Mouse (Mus musculus): Measurements from ENCODE around the gene Rab11b. TPM values are rescaled to one million over a fixed set of nuclear protein-coding genes. Genes with fewer than 3 reads are reported as not detected.

The Rab11b gene
- 367 and 417 TPM in 2 replicates for polyA plus RNA-seq (2012; rRNA removed; ENCODE audit: low replicate concordance)

GRCm38 (mm10) chr17:33760255-33761165 lies at the start of gene Rab11b:
Gene Rab11b (minus strand): TSS chr17:33760530.

GRCm38 (mm10) chr17:33781124-33781977 lies 21.0 kb upstream of the Rab11b start, which contains the start of gene Angptl4:
Gene Angptl4 (minus strand): TSS chr17:33781830.

GRCm38 (mm10) chr17:33718384-33718881 lies 41.9 kb downstream of the Rab11b start, which contains the start of gene March2:
Gene March2 (minus strand): TSS chr17:33718670.

Other genes with a start within 250 kb of the Rab11b start
- gene Adamts10, start 236.3 kb downstream of the Rab11b start, polyA plus RNA-seq (2012; rRNA removed; ENCODE audit: low replicate concordance), result 114 and 141 TPM in 2 replicates
- gene Myo1f, start 204.8 kb downstream of the Rab11b start, polyA plus RNA-seq (2012; rRNA removed; ENCODE audit: low replicate concordance), result 9.9 and 15.9 TPM in 2 replicates
- 60.5 and 86.8 TPM in 2 replicates for gene Zfp414, start 131.4 kb downstream of the Rab11b start, polyA plus RNA-seq (2012; rRNA removed; ENCODE audit: low replicate concordance)
- 0.62 and 1.7 TPM in 2 replicates for gene Pram1, start 122.5 kb downstream of the Rab11b start, polyA plus RNA-seq (2012; rRNA removed; ENCODE audit: low replicate concordance)
- 49.4 and 85.8 TPM in 2 replicates for gene Hnrnpm, start 73.7 kb downstream of the Rab11b start, polyA plus RNA-seq (2012; rRNA removed; ENCODE audit: low replicate concordance)
- 134 and 205 TPM in 2 replicates for gene March2, start 41.9 kb downstream of the Rab11b start, polyA plus RNA-seq (2012; rRNA removed; ENCODE audit: low replicate concordance)
- 131 and 603 TPM in 2 replicates for gene Angptl4, start 21.3 kb upstream of the Rab11b start, polyA plus RNA-seq (2012; rRNA removed; ENCODE audit: low replicate concordance)
- 124 and 438 TPM in 2 replicates for gene Kank3, start 50.0 kb upstream of the Rab11b start, polyA plus RNA-seq (2012; rRNA removed; ENCODE audit: low replicate concordance)
- gene Rps28, start 64.0 kb upstream of the Rab11b start, polyA plus RNA-seq (2012; rRNA removed; ENCODE audit: low replicate concordance), result 443 and 1,172 TPM in 2 replicates
- gene Ndufa7, start 64.0 kb upstream of the Rab11b start, polyA plus RNA-seq (2012; rRNA removed; ENCODE audit: low replicate concordance), result 619 and 635 TPM in 2 replicates
- 142 and 168 TPM in 2 replicates for gene Cd320, start 82.6 kb upstream of the Rab11b start, polyA plus RNA-seq (2012; rRNA removed; ENCODE audit: low replicate concordance)
- gene Gm7029, start 113.3 kb upstream of the Rab11b start, polyA plus RNA-seq (2012; rRNA removed; ENCODE audit: low replicate concordance), result not detected in 2 replicates
- 1.6 and 9.5 TPM in 2 replicates for gene Kifc1, start 130.1 kb upstream of the Rab11b start, polyA plus RNA-seq (2012; rRNA removed; ENCODE audit: low replicate concordance)
- 0.22 and 0.39 TPM in 2 replicates for gene Platr17, start 144.6 kb upstream of the Rab11b start, polyA plus RNA-seq (2012; rRNA removed; ENCODE audit: low replicate concordance)
- gene Daxx, start 148.9 kb upstream of the Rab11b start, polyA plus RNA-seq (2012; rRNA removed; ENCODE audit: low replicate concordance), result 47.5 and 58.9 TPM in 2 replicates
- gene Tapbp, start 155.4 kb upstream of the Rab11b start, polyA plus RNA-seq (2012; rRNA removed; ENCODE audit: low replicate concordance), result 206 and 319 TPM in 2 replicates
- 42.7 and 55.1 TPM in 2 replicates for gene Zbtb22, start 155.4 kb upstream of the Rab11b start, polyA plus RNA-seq (2012; rRNA removed; ENCODE audit: low replicate concordance)
- 157 and 179 TPM in 2 replicates for gene Rgl2, start 169.0 kb upstream of the Rab11b start, polyA plus RNA-seq (2012; rRNA removed; ENCODE audit: low replicate concordance)
- 29.4 and 29.5 TPM in 2 replicates for gene Pfdn6, start 179.8 kb upstream of the Rab11b start, polyA plus RNA-seq (2012; rRNA removed; ENCODE audit: low replicate concordance)
- gene Wdr46, start 180.1 kb upstream of the Rab11b start, polyA plus RNA-seq (2012; rRNA removed; ENCODE audit: low replicate concordance), result 15.8 and 36.0 TPM in 2 replicates
- 6.6 and 9.0 TPM in 2 replicates for gene B3galt4, start 191.0 kb upstream of the Rab11b start, polyA plus RNA-seq (2012; rRNA removed; ENCODE audit: low replicate concordance)
- 65.8 and 76.5 TPM in 2 replicates for gene Vps52, start 195.3 kb upstream of the Rab11b start, polyA plus RNA-seq (2012; rRNA removed; ENCODE audit: low replicate concordance)
- 464 and 878 TPM in 2 replicates for gene Rps18, start 195.5 kb upstream of the Rab11b start, polyA plus RNA-seq (2012; rRNA removed; ENCODE audit: low replicate concordance)
- 3,046 and 5,899 TPM in 2 replicates for gene H2-K1, start 239.8 kb upstream of the Rab11b start, polyA plus RNA-seq (2012; rRNA removed; ENCODE audit: low replicate concordance)